Mouse (Mus musculus): ENCODE data around the gene Secisbp2.

The Secisbp2 gene

DNA sequence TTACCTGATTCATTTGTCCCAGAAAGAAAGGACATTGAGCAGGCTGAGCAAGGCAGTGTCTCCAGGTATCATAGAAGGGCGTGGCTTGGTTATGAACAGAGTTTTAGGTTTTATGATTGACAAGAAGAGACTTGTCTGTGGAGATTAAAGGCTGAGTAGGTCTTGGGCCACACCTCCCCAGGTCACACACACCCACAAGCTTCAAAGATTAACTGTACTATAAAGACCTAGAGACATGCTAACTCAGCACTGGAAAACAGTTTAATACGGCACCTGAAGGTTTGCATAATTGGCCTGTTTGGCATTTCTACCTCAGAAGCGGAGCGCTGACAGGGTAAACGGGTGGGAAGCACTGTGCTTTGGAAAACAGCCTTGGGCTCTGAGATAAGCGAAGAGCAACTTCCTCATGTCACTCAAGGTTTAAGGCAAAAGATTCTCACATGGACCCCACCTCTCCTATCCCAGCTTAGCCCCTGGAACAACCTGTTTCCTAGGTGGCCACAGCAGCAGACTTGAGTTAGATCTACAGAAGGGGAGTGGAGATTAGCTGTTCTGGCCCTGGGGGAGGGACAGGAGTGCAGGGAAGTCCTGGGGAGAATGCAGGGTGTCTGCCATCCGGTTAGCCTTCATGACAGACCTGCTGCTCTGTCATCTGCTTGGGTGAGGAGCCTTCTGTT is 33.9 kb downstream of the Secisbp2 start:
- DNase-seq (ENCODE audit: low read depth, low spot score): no peak

DNA sequence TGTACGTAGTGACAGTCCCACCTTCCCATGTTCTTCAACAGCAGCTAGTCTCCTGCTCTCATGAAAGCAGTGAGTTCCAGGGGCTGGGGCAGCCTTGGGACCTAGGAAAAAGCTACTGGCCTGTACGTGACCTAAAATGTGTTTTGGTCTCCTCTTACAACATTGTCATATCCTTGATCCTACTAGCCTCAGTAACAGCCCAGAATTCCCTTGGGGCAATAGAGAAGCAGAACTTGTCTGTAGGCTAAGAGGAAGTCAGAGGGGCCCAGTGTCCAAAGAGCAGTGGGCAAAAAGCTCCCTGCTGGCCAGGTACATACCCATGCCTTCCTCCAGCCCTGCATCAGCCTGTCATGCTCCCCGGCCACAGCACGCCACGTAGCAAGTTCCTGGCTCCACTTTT is 35.5 kb downstream of the Secisbp2 start:
- no peak for DNase-seq (ENCODE audit: low read depth, low spot score)

DNA sequence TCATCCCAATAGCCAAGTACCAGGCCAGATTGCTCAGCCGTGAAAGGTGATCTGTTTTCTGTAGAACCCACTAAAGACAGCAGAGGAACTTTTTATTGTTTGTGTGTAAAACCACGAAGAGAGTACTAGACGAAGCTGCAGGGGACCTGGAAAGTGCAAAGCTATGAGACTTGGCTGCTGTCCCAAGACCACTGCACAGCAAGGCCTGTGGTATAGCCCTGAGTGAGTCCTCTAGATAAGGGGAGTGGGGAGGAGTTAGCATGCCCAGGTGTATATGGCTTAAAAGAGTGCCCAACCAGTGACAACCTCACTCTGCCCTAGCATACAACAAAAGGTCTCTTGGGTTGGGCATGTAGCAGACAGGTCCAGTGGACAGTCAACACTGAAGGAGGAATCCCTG is 37.2 kb downstream of the Secisbp2 start:
- no peak for DNase-seq (ENCODE audit: low read depth, low spot score)

DNA sequence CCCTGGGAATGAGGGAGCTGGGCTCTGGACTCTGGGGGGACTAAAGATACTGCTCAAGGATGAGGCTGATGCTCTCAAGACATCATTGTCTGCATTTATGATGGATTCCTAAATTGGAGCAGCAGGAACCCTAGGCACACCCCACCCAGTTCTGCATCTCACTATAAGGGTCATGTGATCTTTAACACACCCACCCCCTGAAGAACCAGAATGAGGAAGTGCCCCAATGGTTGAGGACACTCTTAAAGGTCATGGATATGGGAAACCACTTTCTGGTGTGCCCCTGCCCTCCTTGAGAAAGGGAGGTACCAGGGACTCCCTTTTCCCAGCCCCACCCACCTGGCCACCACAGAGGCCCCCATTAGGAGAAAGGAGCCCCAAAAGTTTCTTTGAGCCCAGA is 45.0 kb downstream of the Secisbp2 start:
- no peak for DNase-seq (ENCODE audit: low read depth, low spot score)

DNA sequence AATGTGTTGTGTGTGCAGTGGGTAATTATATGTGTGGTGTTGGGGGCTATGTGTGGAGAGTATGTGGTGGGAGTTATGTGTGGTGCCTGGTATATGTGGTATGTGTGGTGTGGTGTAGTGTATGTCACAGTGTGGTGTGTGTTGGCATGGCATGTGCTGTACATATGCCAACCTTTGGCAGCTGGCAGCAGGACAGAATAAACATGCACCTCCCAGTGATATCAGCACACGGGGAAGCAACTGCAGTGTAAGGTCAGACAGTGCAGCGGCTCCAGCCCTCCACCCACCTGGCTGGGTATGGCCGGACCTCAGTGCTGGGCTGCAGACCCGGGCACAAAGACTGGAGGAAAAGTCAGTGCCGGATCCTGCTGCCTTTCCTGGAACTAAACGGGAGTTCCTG is 46.0 kb downstream of the Secisbp2 start:
- DNase-seq (ENCODE audit: low read depth, low spot score): no peak

DNA sequence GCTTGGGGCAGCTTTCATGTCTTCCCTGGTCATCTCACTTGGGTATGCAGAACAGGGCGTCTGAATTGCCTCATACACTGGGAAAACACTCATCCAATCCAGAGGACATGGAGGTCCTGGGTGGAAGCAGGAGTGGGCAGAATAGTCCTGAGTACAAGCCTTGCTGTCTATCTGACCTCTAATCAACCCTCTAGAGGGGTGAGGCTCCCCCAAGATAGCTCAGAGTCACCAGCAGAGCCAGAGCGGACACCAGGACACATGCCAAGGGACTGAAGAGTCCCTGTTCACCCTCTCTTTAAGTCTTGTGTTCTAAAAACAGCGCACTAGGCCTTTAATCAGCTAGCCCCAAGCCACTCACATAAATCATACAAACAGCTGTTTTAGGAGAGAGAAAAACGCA is 46.4 kb downstream of the Secisbp2 start:
- no peak for DNase-seq (ENCODE audit: low read depth, low spot score)

DNA sequence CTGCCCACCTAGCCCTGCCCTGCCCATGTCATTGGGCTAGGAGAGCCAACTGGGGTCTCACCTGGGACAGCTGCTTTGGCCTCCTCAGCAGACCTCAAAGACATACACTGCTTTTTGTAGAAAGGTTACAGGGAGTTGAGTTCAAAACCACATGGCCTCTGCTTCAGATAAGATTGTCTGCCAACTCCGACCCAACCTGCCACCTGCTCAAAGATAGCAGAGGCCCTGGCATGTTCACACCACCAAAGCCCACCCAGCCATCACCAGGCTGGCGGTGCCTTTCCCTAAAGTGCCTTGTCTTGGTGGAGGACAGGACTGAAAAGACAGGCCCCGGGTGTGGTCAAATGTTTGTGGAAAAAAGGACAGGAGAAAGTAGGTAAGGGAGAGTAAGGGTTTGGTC is 46.8 kb downstream of the Secisbp2 start:
- DNase-seq (ENCODE audit: low read depth, low spot score): no peak

DNA sequence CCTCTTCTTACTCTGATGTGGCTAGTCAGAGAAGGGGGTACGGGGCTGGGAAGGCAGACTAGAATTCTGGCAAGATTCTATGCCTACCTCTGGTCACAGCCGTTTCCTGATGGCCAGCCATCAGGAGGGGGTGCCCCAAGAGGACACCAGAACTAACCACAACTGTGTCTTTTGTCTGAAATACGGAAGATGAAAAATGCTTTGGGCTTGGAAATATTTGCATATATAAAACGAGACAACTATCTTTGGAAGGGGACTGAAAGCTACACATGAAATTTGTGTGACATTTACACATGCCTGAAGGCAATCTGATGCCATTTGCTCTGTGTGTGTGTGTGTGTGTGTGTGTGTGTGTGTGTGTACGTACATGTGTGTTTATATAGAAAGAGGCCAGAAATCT is 52.4 kb downstream of the Secisbp2 start:
- DNase-seq (ENCODE audit: low read depth, low spot score): no peak

DNA sequence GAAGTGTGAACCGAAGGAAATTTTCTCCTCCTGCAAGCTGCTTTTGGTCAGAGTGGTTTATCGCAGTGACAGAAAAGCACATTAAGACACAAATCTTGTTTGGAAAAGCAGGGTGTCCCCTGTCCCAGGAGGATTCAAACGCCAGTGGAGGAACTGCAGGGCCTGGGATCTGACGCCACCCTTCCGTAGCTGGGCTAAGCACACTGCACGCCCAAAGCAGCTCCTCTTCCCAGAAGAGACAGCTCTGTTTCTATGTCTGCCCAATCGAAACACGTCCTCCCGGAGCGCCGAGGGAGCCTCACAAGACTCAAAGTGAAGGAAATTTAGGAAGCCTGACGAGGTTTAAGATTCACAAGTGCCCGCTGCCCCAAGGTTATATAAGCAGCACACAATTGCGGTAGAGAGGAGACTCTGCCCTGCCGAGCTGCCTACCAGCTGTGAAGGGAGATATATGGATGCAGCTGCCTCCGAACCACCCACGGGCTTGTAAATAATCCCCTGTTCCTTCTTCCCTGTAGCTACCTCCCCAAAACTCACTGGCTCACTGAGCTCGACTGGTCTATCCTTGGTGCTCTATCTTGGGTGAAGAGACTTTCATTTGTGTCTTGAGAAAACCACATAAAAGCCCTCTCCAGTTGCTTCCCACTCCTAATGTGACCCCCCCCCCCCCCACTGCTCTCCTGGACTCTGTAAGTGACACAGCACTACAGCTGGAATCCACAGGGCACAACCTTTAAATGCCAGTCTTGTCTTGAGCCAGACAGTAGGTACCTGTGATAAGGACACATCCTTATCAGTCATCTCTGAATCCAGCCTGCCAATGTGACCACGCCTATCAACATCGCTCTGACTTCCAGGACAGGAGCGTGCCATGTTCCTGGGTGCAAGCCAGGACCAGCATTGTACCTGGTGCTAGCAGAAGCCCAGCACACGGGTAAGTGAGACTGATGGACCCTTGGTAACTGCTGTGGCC is 54.7 kb downstream of the Secisbp2 start:
- DNase-seq (ENCODE audit: low read depth, low spot score): no peak

DNA sequence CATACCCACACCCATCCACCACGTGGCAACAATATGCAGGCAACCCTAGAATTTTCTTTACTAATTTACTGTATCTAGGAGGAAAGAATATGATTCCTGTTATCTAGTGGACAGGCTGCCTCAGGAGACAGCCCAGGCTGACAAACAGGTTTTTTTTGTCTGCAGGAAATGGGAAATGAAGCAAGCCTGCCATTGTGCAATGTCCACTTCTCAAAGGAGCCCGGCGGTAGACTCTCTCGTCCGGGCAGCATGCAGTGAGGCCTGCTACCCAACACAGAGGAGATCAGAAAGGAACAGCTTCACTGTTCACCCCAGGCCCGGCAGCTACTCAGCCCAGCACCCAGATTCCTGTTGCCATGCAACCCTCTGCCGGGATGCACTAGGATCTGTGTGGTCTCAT is 59.2 kb downstream of the Secisbp2 start:
- no peak for DNase-seq (ENCODE audit: low read depth, low spot score)

DNA sequence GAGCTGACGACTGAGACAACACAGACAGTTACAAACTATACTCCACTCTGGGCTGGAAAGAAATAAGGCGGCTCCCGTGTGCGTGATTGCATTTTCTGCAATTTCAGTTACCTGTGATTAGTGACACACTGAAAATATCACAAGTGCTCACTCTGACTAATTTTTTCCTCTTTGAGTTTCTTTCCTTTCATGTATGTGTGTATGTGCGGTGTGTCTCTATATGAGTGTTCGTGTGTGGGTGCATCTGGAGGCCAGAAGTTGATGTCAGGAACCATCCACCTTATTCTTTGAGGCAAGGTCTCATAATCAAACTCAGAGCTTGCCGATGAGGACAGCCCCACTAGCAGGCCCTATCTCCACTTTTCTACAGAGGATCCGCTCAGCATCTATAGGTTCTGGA is 60.5 kb downstream of the Secisbp2 start:
- no peak for DNase-seq (ENCODE audit: low read depth, low spot score)

DNA sequence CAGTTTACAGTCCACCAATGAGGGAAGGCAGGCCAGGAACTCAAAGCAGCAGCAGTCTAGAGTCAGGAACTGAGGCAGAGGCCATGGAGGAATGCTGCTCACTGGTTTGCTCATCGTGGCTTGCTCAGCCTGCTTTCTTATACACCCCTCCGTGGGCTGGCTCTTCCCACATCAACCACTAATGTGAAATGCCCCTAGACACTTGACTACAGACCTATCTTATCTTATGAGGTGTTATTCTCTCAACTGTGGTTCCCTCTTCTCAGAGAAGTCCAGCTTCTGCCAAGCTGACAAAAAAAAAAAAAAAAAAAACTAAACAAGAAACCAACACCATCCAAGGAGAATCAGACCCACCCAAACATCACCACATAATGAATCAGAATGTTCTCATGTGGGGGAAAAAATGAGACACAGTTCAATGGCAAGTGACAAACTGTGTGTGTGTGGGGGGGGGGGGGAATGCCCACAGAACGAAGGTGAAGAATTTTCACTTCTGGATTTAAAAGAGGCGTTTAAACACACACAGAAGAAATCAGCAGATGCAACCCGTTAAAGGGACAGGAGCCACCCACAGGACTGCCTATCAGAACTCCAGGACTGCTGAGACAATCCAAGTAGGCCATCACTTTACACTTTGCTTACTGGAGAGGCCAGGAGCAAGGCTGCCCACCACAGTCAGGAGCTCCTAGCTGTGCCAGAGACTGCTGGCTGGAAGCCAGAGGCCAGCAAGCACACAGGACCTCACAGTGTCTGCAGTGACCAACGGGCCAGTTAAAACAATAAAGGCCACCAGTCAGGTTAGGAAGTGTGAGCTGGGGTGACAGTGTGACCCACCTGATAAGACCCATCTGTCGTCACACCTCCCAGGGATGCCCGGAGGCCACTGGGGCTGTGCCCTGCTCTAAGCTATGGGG is 65.1 kb downstream of the Secisbp2 start:
- no peak for DNase-seq (ENCODE audit: low read depth, low spot score)

DNA sequence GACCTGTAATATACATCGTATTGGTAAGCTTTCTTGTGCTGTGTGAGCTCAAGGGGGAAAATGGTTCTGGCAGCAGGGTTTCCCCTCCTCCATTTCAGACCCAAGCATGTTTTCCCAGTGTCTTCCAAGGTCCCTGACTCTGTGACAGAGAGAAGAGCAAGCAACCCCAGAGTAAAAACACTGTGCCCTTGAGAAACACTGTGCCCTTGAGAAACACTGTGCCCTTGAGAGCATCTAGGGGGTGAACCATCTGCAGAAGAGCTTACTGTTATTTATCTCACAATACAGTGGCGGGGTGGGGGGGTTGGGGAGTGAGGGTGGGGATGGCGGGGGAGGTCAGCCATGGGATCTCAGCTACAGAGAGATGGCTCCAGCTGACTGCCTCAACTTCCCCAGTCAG is 67.8 kb downstream of the Secisbp2 start:
- DNase-seq (ENCODE audit: low read depth, low spot score): no peak

DNA sequence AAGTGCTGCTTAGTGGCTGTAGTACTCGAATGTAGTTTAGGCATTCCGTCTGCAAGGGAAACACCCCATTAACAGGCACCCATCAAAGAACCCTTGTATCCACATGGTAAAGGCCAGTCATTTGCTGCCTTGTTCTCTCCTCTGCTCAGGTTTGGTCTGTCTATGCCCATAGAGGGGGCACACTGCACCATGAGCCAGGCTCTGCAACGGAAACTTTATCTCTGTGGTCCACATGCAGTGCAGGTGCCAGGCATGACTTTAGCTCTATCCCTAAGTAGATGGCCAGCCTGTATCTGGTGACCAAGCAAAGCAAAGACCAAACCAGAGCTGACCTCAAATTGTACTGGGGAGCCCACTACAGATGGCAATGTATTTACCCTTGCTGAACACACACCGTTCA is 69.1 kb downstream of the Secisbp2 start:
- DNase-seq (ENCODE audit: low read depth, low spot score): no peak

DNA sequence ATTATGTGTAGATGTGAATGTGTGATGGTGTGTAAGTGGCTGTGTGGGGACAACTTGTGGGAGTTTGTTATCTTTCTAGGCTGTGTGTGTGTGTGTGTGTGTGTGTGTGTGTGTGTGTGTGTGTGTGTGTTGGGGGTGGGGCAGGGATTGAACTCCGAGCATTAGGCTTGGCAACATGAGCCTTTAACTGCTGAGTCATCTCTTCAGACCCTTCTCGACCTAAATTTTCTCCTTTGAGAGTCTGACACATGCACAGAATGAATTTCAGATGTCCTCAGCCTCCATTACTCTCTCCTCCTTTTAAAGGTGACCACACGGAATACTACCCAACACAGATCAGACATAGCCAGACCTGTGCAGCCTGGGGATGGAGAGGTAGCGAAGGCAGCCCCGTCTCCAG is 71.6 kb downstream of the Secisbp2 start:
- DNase-seq (ENCODE audit: low read depth, low spot score): no peak

DNA sequence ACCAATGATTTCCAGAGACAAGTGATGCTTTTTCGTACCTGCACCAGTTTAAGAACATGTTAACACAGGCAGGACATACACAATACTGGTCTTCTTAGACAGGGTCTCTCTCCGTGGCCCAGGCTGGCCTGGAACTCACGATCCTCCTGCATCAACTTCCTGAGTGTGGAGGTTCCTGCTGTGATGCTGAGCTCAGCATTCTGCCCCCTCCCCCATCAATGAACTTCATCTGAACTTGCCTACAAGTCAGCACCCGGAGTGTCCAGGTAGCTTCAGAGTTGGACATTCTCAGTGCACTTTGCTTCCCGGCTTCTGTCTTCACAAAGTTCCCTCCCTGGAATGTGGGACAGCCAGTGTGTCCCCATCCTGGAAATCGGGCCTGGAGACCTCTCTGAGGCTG is 73.1 kb downstream of the Secisbp2 start:
- no peak for DNase-seq (ENCODE audit: low read depth, low spot score)

DNA sequence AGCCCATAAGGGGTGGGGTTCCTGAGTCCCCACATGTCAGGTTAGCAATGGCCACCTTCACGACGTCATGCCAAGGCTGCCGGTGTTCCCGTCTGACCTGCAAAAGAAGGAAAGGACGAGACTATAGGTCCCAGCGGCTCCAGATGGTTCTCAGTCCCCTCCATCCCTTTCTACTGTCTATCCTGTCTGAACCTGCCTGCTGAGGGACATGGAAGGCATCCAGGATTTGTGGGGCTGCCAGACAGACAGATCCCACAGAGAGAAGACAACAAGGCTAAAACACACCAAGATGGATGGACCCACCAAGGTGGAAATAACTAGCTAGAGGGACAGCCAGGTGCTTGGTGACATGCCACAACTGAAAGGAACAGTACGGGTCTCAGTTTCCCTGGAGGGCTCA is 73.9 kb downstream of the Secisbp2 start:
- DNase-seq (ENCODE audit: low read depth, low spot score): no peak

DNA sequence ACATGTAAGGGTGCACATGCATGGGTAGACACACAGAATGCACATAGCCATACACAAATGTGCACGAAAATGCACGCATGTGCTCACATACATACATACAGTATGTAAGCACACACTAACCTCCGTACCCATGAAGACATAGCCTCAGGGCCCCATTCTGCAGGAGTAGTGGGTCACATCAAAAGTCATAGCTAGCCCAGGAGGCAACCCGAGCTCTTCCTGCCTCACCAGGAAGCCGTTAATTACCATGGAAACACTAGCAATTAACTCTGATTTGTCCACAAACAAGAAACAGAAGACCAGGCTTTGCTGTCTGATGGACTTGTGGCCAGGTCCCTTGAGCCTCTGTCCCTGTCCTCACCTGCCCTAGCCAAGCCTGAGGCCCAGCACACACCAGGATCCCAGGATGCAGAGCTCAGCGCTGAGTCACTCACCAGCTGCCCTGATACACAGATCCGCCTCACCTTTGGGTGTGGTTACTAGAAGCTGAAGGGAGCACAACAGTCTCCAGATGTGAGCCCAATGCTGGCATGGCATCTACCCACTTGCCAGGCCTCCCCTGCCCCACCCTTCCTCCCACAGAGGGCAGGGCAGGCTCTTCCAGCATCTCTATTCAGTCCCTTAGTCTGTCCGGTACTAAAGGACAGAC is 74.6 kb downstream of the Secisbp2 start:
- DNase-seq (ENCODE audit: low read depth, low spot score): no peak

DNA sequence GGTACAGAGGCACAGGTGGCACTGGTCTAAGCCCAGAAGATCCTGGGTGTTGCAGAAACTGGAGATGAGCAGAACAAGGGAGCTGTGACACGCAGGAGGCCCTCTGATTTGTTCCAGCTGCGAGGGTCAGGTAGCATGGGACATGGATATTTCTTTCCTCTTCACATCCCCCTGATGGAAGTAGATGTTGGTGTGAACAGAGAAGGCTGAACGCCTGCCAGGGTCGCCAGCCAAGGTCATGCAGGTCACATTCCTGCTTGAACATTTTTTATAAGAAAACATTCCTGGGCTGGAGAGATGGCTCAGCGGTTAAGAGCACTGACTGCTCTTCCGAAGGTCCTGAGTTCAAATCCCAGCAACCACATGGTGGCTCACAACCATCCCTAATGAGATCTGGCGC is 75.9 kb downstream of the Secisbp2 start:
- DNase-seq (ENCODE audit: low read depth, low spot score): no peak

DNA sequence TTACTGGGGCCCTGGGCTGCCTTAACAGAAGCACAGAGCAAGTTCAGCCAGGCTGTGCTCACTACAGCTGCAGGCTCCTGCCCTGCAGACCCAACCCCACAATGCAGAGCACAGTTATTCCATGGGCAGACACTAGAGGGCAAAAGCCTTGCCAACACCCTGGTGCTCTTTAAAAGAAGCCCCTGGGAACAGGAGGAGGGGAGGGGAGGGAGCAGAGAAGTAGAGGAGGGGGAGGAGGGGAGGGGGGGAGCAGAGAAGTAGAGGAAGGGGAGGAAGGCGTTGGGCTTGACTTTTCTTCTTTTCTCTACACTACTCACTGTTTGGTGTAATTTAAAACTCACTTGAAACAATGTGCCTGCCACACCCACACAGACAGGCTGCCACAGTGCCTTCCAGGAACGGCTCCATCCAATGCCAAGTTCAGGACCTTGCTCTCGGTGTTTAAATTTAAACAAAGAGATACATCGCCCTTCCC is 78.4 kb downstream of the Secisbp2 start:
- DNase-seq (ENCODE audit: low read depth, low spot score): no peak

DNA sequence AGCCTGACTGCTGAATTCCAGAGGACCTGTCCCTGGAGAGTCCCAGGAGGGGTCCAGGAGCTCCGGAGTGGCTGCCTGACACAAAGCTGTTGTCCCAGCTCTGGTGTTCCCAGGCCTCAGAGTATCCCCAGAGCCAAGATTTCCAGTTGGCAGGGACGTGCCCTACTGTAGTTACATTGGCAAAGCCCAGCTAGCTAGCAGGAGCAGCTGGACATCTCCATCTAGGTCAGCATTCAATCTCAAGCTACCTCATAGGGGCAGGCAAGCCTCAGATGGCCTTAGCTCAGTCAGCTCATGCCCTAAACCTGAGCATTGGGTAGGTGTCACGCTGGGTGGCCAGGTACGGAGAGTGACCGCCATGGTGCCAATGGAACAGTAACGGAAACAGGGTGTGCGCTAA is 80.0 kb downstream of the Secisbp2 start:
- no peak for DNase-seq (ENCODE audit: low read depth, low spot score)

All from retina, postnatal 7 days (tissue).